Mouse (Mus musculus) T-helper 17 cell (primary cell): ENCODE measurements at regions not wholly inside any gene's neighbourhood (a gene's known extent, or its start where the extent isn't known, plus 50 kb on each side); places are given as distances from the start of the nearest gene placed in this dataset.
"Not testable (repeated sequence)": the region's sequence is repeated elsewhere in the genome, so short reads cannot be mapped to it uniquely, and the experiment has no call there.

Experiments
- in situ Hi-C, 2 experiments: fragments of 300-600 bp; cut with MboI, MseI; formaldehyde crosslinking; loops; 1 replicate in 1 of 2; 2 replicates in 1 of 2; pipeline ENCODE4 v1.15.1; 2025; ENCODE audit warnings: high pct_unique_total_duplicates in 2 of 2

GRCm38 (mm10) chr5:148776796-148777659 is 152.1 kb downstream of the Katnal1 start:
- in situ Hi-C loops, result no loop called here

- in situ Hi-C loops, result no loop called here
Measured at GRCm38 (mm10) chr5:148775232-148775631, 153.9 kb downstream of the Katnal1 start.

- in situ Hi-C loops, result no loop called here
Measured at GRCm38 (mm10) chr5:148774446-148774845, 154.7 kb downstream of the Katnal1 start.

GRCm38 (mm10) chr5:148769452-148769851 is 159.7 kb downstream of the Katnal1 start:
- in situ Hi-C loops, result no loop called here

GRCm38 (mm10) chr5:148768346-148768745 is 160.8 kb downstream of the Katnal1 start:
- in situ Hi-C loops, result no loop called here

GRCm38 (mm10) chr5:148765993-148766392 is 163.1 kb downstream of the Katnal1 start:
- in situ Hi-C loops, result no loop called here

- in situ Hi-C loops, result no loop called here
Measured at GRCm38 (mm10) chr5:148760108-148760507, 169.0 kb downstream of the Katnal1 start.

GRCm38 (mm10) chr5:148758786-148759185 is 170.3 kb downstream of the Katnal1 start:
- in situ Hi-C loops, result no loop called here

GRCm38 (mm10) chr5:148757715-148758114 is 171.4 kb downstream of the Katnal1 start:
- in situ Hi-C loops, result no loop called here

- in situ Hi-C loops, result no loop called here
Measured at GRCm38 (mm10) chr5:148757236-148757635, 171.9 kb downstream of the Katnal1 start.

- in situ Hi-C loops, result no loop called here
Measured at GRCm38 (mm10) chr5:148756246-148756930, 172.7 kb downstream of the Katnal1 start.

- in situ Hi-C loops, result no loop called here
Measured at GRCm38 (mm10) chr5:148755807-148756206, 173.3 kb downstream of the Katnal1 start.

GRCm38 (mm10) chr5:148754896-148755295 is 174.2 kb downstream of the Katnal1 start:
- in situ Hi-C loops, result no loop called here

- in situ Hi-C loops, result no loop called here
Measured at GRCm38 (mm10) chr5:148754363-148754762, 174.8 kb downstream of the Katnal1 start.

GRCm38 (mm10) chr5:148753457-148753856 is 175.7 kb downstream of the Katnal1 start:
- in situ Hi-C loops, result no loop called here

GRCm38 (mm10) chr5:148751980-148752379 is 177.1 kb downstream of the Katnal1 start:
- in situ Hi-C loops, result no loop called here

GRCm38 (mm10) chr5:148750002-148750734 is 179.0 kb downstream of the Katnal1 start:
- in situ Hi-C loops, result no loop called here

- in situ Hi-C loops, result no loop called here
Measured at GRCm38 (mm10) chr5:148747972-148748764, 181.0 kb downstream of the Katnal1 start.

GRCm38 (mm10) chr5:148747549-148747948 is 181.6 kb downstream of the Katnal1 start:
- in situ Hi-C loops, result no loop called here

- in situ Hi-C loops, result not testable (repeated sequence)
Measured at GRCm38 (mm10) chr5:148746726-148747125, 182.4 kb downstream of the Katnal1 start.

- in situ Hi-C loops, result no loop called here
Measured at GRCm38 (mm10) chr5:148744676-148745391, 184.3 kb downstream of the Katnal1 start.
